Mouse (Mus musculus): ENCODE results near the gene Map3k20. TPM values are rescaled to one million over a fixed set of nuclear protein-coding genes. Genes with fewer than 3 reads are reported as not detected.

Map3k20 gene
- total RNA-seq, 2 experiments from 2014 or later, result 202 to 229 TPM

- no peak for DNase-seq (ENCODE audit: low spot score in 2 of 2)
Measured at GRCm38 (mm10) chr2:72416095-72417080, 131.0 kb downstream of the Map3k20 start.

GRCm38 (mm10) chr2:72420561-72420960 lies 135.1 kb downstream of the Map3k20 start:
- DNase-seq (ENCODE audit: low spot score in 2 of 2), result no peak

- DNase-seq (ENCODE audit: low spot score in 2 of 2), result no peak
Measured at GRCm38 (mm10) chr2:72424656-72425055, 139.2 kb downstream of the Map3k20 start.

GRCm38 (mm10) chr2:72426776-72427175 lies 141.3 kb downstream of the Map3k20 start:
- no peak for DNase-seq (ENCODE audit: low spot score in 2 of 2)

GRCm38 (mm10) chr2:72427288-72427687 lies 141.9 kb downstream of the Map3k20 start:
- no peak for DNase-seq (ENCODE audit: low spot score in 2 of 2)

GRCm38 (mm10) chr2:72438941-72439533 lies 153.6 kb downstream of the Map3k20 start:
- no peak for DNase-seq (ENCODE audit: low spot score in 2 of 2)

- DNase-seq (ENCODE audit: low spot score in 2 of 2), result no peak
Measured at GRCm38 (mm10) chr2:72441010-72441409, 155.6 kb downstream of the Map3k20 start.

GRCm38 (mm10) chr2:72442825-72443224 lies 157.4 kb downstream of the Map3k20 start:
- DNase-seq (ENCODE audit: low spot score in 2 of 2), result no peak

- DNase-seq (ENCODE audit: low spot score in 2 of 2), result no peak
Measured at GRCm38 (mm10) chr2:72443960-72444359, 158.5 kb downstream of the Map3k20 start.

GRCm38 (mm10) chr2:72446106-72446505 lies 160.7 kb downstream of the Map3k20 start:
- no peak for DNase-seq (ENCODE audit: low spot score in 2 of 2)

- DNase-seq (ENCODE audit: low spot score in 2 of 2), result no peak
Measured at GRCm38 (mm10) chr2:72446615-72447014, 161.2 kb downstream of the Map3k20 start.

- no peak for DNase-seq (ENCODE audit: low spot score in 2 of 2)
Measured at GRCm38 (mm10) chr2:72453563-72453962, 168.1 kb downstream of the Map3k20 start.

GRCm38 (mm10) chr2:72456189-72456588 lies 170.8 kb downstream of the Map3k20 start:
- DNase-seq (ENCODE audit: low spot score in 2 of 2), result no peak

- no peak for DNase-seq (ENCODE audit: low spot score in 2 of 2)
Measured at GRCm38 (mm10) chr2:72464376-72465014, 179.1 kb downstream of the Map3k20 start.

GRCm38 (mm10) chr2:72467604-72468003 lies 182.2 kb downstream of the Map3k20 start:
- no peak for DNase-seq (ENCODE audit: low spot score in 2 of 2)

GRCm38 (mm10) chr2:72471415-72472070 lies 186.1 kb downstream of the Map3k20 start:
- DNase-seq (ENCODE audit: low spot score in 2 of 2), result no peak

- DNase-seq (ENCODE audit: low spot score in 2 of 2), result no peak
Measured at GRCm38 (mm10) chr2:72474531-72475287, 189.3 kb downstream of the Map3k20 start.

GRCm38 (mm10) chr2:72475423-72475796 lies 190.0 kb downstream of the Map3k20 start:
- DNase-seq (ENCODE audit: low spot score in 2 of 2), result no peak

- DNase-seq (ENCODE audit: low spot score in 2 of 2), result peak; percentile 53 to 78
Measured at GRCm38 (mm10) chr2:72475797-72476485, 190.5 kb downstream of the Map3k20 start, which contains the start of gene Cdca7. Gene Cdca7 (plus strand): TSS chr2:72476159.
